Mouse (Mus musculus): ENCODE results near the gene C2cd4b. TPM values are rescaled to one million over a fixed set of nuclear protein-coding genes. Genes with fewer than 3 reads are reported as not detected.
A peak's percentile ranks its signal among the peaks of the same experiment; 100 is the strongest.

Gene C2cd4b
- polyA plus RNA-seq, 1 experiment, result not detected

- Histone ChIP-seq H3K36me3 (ENCODE audit: control insufficient read depth, insufficient read depth) (no peaks in the 10 kb centered on the region), H3K4me3 (no peak overlapping the region), H3K27me3 (ENCODE audit: control insufficient read depth, insufficient read depth, insufficient read length) (peaks cover 5% of the 10 kb centered on the region), H3ac (ENCODE audit: control insufficient read depth, insufficient read length) (no peak overlapping the region), H3K4me2 (ENCODE audit: low read depth) (no peak overlapping the region), H3K79me2 (ENCODE audit: control insufficient read depth, insufficient read depth) (no peaks in the 10 kb centered on the region)
- TF ChIP-seq POLR2AphosphoS2 (IDR thresholded peaks at IDR 0.05; ENCODE audit: insufficient read length, low read depth), result no peak
- no peak for TF ChIP-seq MAX (IDR thresholded peaks at IDR 0.05; ENCODE audit: low read depth)
- TF ChIP-seq MYOD1 (IDR thresholded peaks at IDR 0.05; ENCODE audit: control insufficient read depth in 1 of 3, insufficient read length in 2 of 3, low read depth in 2 of 3), result no peak
- no peak for TF ChIP-seq TCF3 (IDR thresholded peaks at IDR 0.05; ENCODE audit: insufficient read length, low read depth)
- TF ChIP-seq POLR2A (IDR thresholded peaks at IDR 0.05; ENCODE audit: insufficient read length, low read depth), result no peak
- no peak for TF ChIP-seq REST (IDR thresholded peaks at IDR 0.05; ENCODE audit: insufficient read depth, insufficient read length)
- TF ChIP-seq USF1 (IDR thresholded peaks at IDR 0.05; ENCODE audit: low read depth), result no peak
Measured at GRCm38 (mm10) chr9:67794668-67795067, 35.4 kb downstream of the C2cd4b start.

DNA sequence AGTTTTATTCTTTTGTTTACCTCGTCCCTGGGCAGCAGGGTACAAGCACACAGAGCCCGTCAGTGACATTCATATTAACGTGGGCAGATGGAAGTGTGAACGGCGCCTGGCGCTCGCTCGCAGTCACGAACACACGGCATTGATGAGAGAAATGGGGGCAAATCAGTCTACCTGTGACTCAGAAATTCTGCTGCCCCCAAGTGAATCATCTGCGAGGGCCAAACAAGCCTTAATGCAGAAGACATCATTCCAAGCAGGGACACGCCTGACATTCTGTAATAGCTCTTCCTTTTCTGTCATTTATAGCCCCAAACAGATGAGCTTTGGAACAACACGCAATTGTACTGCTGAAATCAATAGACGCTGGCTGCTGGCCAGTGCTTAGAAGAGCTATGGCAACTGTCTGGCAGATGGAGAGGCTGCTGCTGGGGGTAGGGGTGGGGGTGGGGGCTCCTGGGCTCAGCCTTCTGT is 36.0 kb downstream of the C2cd4b start:
- Histone ChIP-seq H3K36me3 (ENCODE audit: control insufficient read depth, insufficient read depth) (no peaks in the 10 kb centered on the region), H3ac (ENCODE audit: control insufficient read depth, insufficient read length) (no peak overlapping the region), H3K79me2 (ENCODE audit: control insufficient read depth, insufficient read depth) (no peaks in the 10 kb centered on the region), H3K27me3 (ENCODE audit: control insufficient read depth, insufficient read depth, insufficient read length) (peaks cover 5% of the 10 kb centered on the region), H3K4me3 (no peak overlapping the region), H3K4me2 (ENCODE audit: low read depth) (no peak overlapping the region)
- TF ChIP-seq MAX (IDR thresholded peaks at IDR 0.05; ENCODE audit: low read depth) (no peak), E2F4 (IDR thresholded peaks at IDR 0.05; ENCODE audit: insufficient read depth) (no peak), REST (IDR thresholded peaks at IDR 0.05; ENCODE audit: insufficient read depth, insufficient read length) (no peak), MYOD1 (IDR thresholded peaks at IDR 0.05; ENCODE audit: control insufficient read depth in 1 of 3, insufficient read length in 2 of 3, low read depth in 2 of 3) (no peak), TCF12 (IDR thresholded peaks at IDR 0.05; ENCODE audit: insufficient read depth, poor library complexity, severe bottlenecking) (no peak), POLR2AphosphoS2 (IDR thresholded peaks at IDR 0.05; ENCODE audit: insufficient read length, low read depth) (no peak), POLR2A (IDR thresholded peaks at IDR 0.05; ENCODE audit: insufficient read length, low read depth) (no peak), SRF (IDR thresholded peaks at IDR 0.05; ENCODE audit: control insufficient read depth, insufficient read length, low read depth) (no peak), USF1 (IDR thresholded peaks at IDR 0.05; ENCODE audit: low read depth) (no peak), MYOG (IDR thresholded peaks at IDR 0.05; ENCODE audit: control insufficient read depth in 1 of 3, insufficient read depth in 1 of 3, insufficient read length in 2 of 3, low read depth in 2 of 3) (no peak), CEBPB (IDR thresholded peaks at IDR 0.05; ENCODE audit: insufficient read depth, poor library complexity, severe bottlenecking) (no peak)

DNA sequence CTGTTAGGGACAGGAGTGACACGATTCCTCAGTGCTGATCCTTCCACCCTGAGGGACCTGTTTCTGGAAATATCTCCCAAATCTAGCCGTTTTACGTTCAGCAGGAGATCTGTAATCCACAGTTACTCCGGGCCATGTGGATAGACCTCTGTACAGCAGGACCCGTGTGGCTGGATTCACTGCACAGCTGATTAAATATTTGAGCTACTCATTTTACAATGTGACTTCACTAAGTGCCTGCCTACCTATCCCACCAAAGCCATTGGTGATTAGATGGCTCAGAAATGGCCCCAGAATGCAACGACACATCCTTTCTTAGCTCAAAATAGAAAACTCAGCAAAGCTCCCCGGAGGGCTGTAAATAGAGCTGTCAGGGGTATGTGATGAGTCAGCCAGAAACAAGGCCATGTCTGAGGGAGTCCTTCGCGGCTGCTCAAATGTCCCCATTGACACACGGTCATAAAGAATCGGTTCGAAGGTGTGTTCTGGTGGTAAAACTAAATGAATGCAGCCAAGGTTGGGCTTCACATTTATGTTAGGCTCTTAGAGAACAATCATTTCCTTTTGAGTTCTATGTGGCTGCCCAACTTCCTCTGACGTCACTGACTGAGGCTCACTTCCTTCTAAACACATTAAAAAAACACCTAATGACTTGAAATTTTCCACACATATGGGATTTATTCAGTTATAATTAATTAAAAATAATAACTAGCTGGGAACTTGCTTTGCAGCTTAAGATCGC is 40.0 kb downstream of the C2cd4b start:
- Histone ChIP-seq H3K4me2 (ENCODE audit: low read depth) (peak overlapping the region; percentile 12), H3ac (ENCODE audit: control insufficient read depth, insufficient read length) (no peak overlapping the region), H3K4me3 (no peak overlapping the region), H3K36me3 (ENCODE audit: control insufficient read depth, insufficient read depth) (no peaks in the 10 kb centered on the region), H3K79me2 (ENCODE audit: control insufficient read depth, insufficient read depth) (no peaks in the 10 kb centered on the region), H3K27me3 (ENCODE audit: control insufficient read depth, insufficient read depth, insufficient read length) (peaks cover 5% of the 10 kb centered on the region)
- no peak for TF ChIP-seq MYOG (IDR thresholded peaks at IDR 0.05; ENCODE audit: control insufficient read depth in 1 of 3, insufficient read depth in 1 of 3, insufficient read length in 2 of 3, low read depth in 2 of 3)
- TF ChIP-seq SRF (IDR thresholded peaks at IDR 0.05; ENCODE audit: control insufficient read depth, insufficient read length, low read depth), result no peak
- no peak for TF ChIP-seq CEBPB (IDR thresholded peaks at IDR 0.05; ENCODE audit: insufficient read depth, poor library complexity, severe bottlenecking)
- no peak for TF ChIP-seq E2F4 (IDR thresholded peaks at IDR 0.05; ENCODE audit: insufficient read depth)
- no peak for TF ChIP-seq MYOD1 (IDR thresholded peaks at IDR 0.05; ENCODE audit: control insufficient read depth in 1 of 3, insufficient read length in 2 of 3, low read depth in 2 of 3)
- no peak for TF ChIP-seq POLR2AphosphoS2 (IDR thresholded peaks at IDR 0.05; ENCODE audit: insufficient read length, low read depth)
- TF ChIP-seq REST (IDR thresholded peaks at IDR 0.05; ENCODE audit: insufficient read depth, insufficient read length), result no peak
- TF ChIP-seq TCF3 (IDR thresholded peaks at IDR 0.05; ENCODE audit: insufficient read length, low read depth), result no peak
- no peak for TF ChIP-seq MAX (IDR thresholded peaks at IDR 0.05; ENCODE audit: low read depth)
- TF ChIP-seq TCF12 (IDR thresholded peaks at IDR 0.05; ENCODE audit: insufficient read depth, poor library complexity, severe bottlenecking), result no peak
- no peak for TF ChIP-seq POLR2A (IDR thresholded peaks at IDR 0.05; ENCODE audit: insufficient read length, low read depth)
- TF ChIP-seq USF1 (IDR thresholded peaks at IDR 0.05; ENCODE audit: low read depth), result no peak

DNA sequence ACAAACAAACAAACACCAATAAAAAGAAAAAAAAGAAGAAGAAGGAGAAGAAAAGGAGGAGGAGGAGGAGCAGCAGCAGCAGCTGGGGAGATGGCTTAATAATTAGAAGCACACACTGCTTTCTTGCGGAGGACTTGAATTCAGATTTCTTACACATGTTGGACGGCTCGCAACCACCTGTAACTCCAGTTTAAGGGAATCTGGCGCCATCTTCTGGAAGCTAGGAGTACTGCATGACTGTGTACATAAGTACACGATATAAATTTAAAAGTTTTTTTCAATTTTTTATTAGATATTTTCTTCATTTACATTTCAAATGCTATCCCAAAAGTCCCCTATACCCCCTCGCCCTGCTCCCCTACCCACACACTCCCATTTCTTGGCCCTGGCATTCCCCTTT is 43.0 kb downstream of the C2cd4b start:
- H3K27me3 ChIP-seq (ENCODE audit: control insufficient read depth, insufficient read depth, insufficient read length), result peaks cover 7% of the 10 kb centered on the region
- TF ChIP-seq TCF12 (IDR thresholded peaks at IDR 0.05; ENCODE audit: insufficient read depth, poor library complexity, severe bottlenecking) (no peak), E2F4 (IDR thresholded peaks at IDR 0.05; ENCODE audit: insufficient read depth) (no peak), TCF3 (IDR thresholded peaks at IDR 0.05; ENCODE audit: insufficient read length, low read depth) (no peak), MYOG (IDR thresholded peaks at IDR 0.05; ENCODE audit: control insufficient read depth in 1 of 3, insufficient read depth in 1 of 3, insufficient read length in 2 of 3, low read depth in 2 of 3) (no peak), USF1 (IDR thresholded peaks at IDR 0.05; ENCODE audit: low read depth) (no peak), MAX (IDR thresholded peaks at IDR 0.05; ENCODE audit: low read depth) (no peak), MYOD1 (IDR thresholded peaks at IDR 0.05; ENCODE audit: control insufficient read depth in 1 of 3, insufficient read length in 2 of 3, low read depth in 2 of 3) (no peak), CEBPB (IDR thresholded peaks at IDR 0.05; ENCODE audit: insufficient read depth, poor library complexity, severe bottlenecking) (no peak), POLR2A (IDR thresholded peaks at IDR 0.05; ENCODE audit: insufficient read length, low read depth) (no peak), POLR2AphosphoS2 (IDR thresholded peaks at IDR 0.05; ENCODE audit: insufficient read length, low read depth) (no peak), SRF (IDR thresholded peaks at IDR 0.05; ENCODE audit: control insufficient read depth, insufficient read length, low read depth) (no peak), REST (IDR thresholded peaks at IDR 0.05; ENCODE audit: insufficient read depth, insufficient read length) (no peak)
- H3K79me2 ChIP-seq (ENCODE audit: control insufficient read depth, insufficient read depth), result no peaks in the 10 kb centered on the region
- no peaks in the 10 kb centered on the region for H3K36me3 ChIP-seq (ENCODE audit: control insufficient read depth, insufficient read depth)
- H3K4me3 ChIP-seq, result no peak overlapping the region
- no peak overlapping the region for H3ac ChIP-seq (ENCODE audit: control insufficient read depth, insufficient read length)
- H3K4me2 ChIP-seq (ENCODE audit: low read depth), result no peak overlapping the region
